Mouse (Mus musculus): ENCODE measurements around the gene Mup3.
"Not testable (repeated sequence)": the region's sequence is repeated elsewhere in the genome, so short reads cannot be mapped to it uniquely, and the experiment has no call there.

Mup3 gene

DNA sequence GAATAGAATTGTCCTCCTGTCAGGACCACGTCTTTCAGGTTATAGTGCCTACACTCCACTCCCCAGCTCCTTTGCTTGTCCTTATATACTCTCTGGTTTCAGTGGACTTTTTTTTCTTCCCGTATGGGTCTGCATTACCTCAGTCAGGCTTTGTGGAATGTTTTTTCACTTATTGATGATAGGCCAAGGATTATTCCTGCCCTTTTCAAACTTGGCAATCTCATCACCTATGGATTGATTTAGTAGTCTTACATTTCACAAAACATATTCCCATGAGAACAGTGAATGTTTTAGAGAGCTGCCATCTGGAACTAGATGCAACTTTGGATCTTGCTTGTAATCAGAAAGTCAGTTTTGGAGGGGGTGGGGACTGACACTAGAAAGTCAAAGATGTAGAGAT lies at the start of gene Mup3:
Mup3 (minus strand) TSS at position 102 of the 400 bp plus-strand sequence.
- DNase-seq, result no peak

DNA sequence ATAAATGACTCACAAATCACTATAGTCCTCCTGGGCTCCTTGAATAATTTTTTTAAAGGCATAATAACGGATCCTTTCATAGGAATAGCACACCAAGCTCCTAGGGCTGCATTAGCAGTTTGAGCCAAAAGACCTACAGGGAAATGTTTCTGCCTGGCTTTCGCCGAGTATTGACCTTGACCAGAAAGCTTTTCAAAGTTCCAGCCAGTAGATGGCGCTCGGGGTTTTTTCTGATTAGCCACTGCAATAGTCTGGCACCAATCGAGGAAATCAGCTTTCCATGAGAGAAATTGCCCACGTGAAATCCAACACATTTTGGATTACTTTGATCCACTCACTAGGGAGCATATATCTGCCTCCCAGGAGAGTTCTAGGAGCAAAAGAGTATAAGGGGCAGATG lies 46.6 kb upstream of the Mup3 start:
- DNase-seq, result peak; percentile 6 to 64

DNA sequence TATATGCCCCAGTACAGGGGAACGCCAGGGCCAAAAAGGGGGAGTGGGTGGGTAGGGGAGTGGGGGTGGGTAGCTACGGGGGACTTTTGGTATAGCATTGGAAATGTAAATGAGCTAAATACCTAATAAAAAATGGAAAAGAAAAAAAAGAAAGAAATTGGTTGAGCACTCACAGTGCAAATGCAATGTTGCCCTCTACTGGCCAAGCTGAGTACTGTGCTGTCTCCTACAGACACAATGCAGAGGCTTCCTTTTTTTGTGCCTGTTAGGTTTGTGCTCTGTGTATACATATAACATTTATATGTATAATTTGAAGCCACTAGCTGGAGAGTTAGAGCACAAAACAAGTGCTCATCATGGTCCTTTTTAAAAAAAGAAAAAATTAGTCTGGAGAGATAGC lies 16.2 kb upstream of the Mup3 start:
- DNase-seq, result peak in 1 of 2 experiments; percentile 36

DNA sequence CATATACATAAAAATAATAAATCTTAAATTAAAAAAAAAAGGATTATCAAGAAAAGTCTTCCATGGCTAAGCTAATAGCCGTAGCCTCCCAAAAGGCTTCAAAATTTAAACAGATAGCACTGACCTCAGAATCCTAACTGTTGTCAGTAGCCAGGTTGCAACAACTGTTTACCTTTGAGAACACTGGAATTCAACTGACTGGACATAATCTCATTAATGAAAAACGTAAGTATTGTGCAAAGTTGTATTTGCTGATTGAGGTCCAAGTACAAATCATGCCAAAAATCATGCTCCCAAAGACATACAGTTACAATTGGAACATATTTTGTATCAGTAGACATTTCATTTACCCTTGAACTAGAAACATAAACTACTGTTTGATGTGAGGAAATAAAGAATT lies 811 bp upstream of the Mup3 start:
- no peak for DNase-seq

DNA sequence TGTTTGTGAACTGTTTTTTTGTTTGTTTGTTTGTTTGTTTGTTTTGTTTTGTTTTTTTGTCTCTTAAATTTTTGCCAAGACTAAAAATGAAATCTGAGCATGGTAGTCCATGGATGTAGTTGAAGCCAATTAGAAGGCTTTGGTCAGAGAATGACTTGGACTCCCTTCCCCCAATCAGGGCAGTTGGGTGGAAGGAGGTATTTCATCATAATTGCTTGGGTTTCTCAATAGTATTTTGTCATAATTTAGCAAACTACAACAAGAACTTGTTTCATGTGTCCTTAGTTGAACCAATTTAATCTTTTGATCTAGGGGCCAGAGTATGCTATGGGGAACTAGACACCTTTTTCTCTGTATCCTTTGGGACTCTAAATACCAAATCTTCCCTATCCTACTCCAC lies 4.4 kb downstream of the Mup3 start:
- DNase-seq, result no peak

DNA sequence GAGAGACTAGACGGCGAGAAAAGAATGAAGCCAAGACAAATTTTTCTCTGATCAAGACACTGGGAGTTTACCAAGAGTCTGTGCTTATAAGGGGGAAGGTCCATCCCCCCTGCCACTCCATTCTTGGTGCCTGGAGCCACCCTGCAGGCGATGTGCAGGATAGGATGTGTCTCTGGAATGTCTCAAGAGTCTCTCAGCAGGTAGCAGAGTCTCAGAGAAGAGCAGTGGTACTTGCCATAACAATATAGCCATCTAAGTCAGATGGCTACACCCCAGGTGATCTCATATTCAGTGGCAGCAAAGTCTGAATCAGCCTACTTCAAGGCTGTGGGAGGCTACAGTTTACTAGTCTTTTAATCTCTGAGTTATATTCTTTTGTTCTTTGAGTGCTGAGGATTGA lies 12.0 kb downstream of the Mup3 start:
- no peak for DNase-seq

DNA sequence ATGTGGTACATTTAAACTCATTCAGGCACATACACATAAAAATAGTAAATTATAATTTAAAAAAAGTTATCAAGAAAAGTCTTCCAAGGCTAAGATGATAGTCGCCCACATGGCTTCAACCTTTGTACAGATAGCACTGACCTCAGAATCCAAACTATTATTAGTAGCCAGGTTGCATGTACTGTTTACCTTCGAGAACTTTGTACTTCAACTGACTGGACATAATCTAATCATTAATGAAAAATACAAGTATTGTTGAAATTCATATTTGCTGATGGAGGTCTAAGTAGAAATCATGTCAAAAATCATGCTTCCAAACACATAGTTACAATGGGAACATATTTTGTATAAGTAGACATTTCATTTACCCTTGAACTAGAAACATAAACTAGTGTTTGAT lies 32.4 kb downstream of the Mup3 start:
- not testable (repeated sequence) for DNase-seq

DNA sequence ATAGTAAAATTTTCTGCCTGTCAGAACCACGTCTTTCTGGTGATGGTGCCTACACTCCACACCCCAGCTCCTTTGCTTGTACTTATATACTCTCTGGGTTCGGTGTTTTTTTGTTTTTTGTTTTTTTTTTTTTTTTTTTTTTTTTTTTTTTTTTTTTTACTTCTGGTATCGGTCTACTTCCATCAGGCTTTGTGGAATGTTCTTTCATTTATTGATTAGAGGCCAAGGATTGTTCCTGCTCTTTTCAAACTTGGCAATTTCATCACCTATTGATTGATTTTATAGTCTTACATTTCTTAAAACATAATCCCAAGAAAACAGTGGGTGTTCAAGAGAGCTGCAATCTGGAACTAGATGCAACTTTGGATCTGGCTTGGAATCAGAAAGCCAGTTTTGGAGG lies 33.1 kb downstream of the Mup3 start, which contains the start of gene Mup20:
Mup20 (minus strand) TSS at position 101 of the 400 bp plus-strand sequence.
- DNase-seq, result not testable (repeated sequence)

Measured in kidney, adult 8-10 months (tissue).